Mouse (Mus musculus): Measurements from ENCODE around the gene Abcc9. TPM values are rescaled to one million over a fixed set of nuclear protein-coding genes. Genes with fewer than 3 reads are reported as not detected.

Gene Abcc9
- polyA plus RNA-seq, 1 experiment from 2014 or later = 22.9 TPM

GRCm38 (mm10) chr6:142572876-142573275 lies 129.2 kb downstream of the Abcc9 start:
- Histone ChIP-seq H3K27me3 (ENCODE audit: control insufficient read depth, insufficient read depth, low read length) (peaks cover 35% of the 10 kb centered on the region), H3K27ac (replicated peaks in 1 of 2; ENCODE audit: control insufficient read depth in 1 of 2, insufficient read depth in 1 of 2, low read depth in 2 of 2, low read length in 2 of 2) (no peak overlapping the region), H3K4me1 (ENCODE audit: control insufficient read depth in 2 of 2, insufficient read depth in 2 of 2, low read length in 2 of 2) (peaks cover 4 to 21% of the 10 kb centered on the region in 2 experiments; a peak in 3 of 4 replicates), H3K4me2 (ENCODE audit: low read length) (no peak overlapping the region), H3K9me3 (ENCODE audit: control insufficient read depth, low read length) (no peaks in the 10 kb centered on the region), H3K4me3 (ENCODE audit: control insufficient read depth in 1 of 2, insufficient read depth in 1 of 2, low read depth in 1 of 2, low read length in 2 of 2) (no peak overlapping the region), H3K9ac (ENCODE audit: low read length) (no peak overlapping the region), H3K36me3 (ENCODE audit: control insufficient read depth, insufficient read depth, low read length) (no peaks in the 10 kb centered on the region)
- 54% methylated on average over 6 of the region's 6 CpGs for WGBS
- no peak for ATAC-seq (ENCODE audit: insufficient number of reproducible peaks, insufficient read depth, low FRiP score, low read depth)

DNA sequence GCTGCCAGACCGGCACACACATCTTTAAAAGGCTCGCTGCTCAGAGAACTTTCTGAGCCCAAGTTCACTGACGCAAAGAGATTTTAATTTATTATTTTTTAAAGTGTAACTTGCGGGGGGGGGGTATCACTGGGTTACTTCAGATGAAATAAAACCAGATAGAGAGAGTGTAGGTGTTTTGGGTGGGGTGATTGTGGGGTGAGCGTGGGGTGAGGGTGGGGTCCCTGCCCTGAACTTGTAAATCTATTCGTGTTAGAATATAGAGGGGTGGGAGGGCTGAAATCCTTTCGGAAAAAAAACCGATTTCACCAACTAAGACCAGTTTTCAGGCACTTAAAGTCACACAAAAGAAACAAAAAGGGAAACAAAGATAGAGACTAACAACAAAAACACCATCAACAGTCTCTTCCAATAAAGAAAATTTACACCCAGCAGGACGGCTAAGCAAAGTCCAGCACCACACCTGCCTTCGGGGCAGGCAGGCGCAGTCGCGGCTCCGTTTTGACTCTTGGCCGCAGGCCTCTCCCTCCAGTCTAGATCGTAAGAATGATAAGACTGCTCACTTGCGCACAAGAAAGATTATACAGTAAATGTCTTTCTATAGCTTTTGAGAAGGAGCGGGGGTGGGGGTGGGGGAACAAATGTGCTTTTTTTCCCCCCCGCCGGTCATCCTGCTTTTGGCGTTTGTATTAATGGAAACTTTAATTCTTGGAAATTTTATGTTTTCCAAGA lies 130.3 kb downstream of the Abcc9 start:
- H3K4me2 ChIP-seq (ENCODE audit: low read length) = peak overlapping the region; percentile 91
- H3K27me3 ChIP-seq (ENCODE audit: control insufficient read depth, insufficient read depth, low read length) = peaks cover 35% of the 10 kb centered on the region

DNA sequence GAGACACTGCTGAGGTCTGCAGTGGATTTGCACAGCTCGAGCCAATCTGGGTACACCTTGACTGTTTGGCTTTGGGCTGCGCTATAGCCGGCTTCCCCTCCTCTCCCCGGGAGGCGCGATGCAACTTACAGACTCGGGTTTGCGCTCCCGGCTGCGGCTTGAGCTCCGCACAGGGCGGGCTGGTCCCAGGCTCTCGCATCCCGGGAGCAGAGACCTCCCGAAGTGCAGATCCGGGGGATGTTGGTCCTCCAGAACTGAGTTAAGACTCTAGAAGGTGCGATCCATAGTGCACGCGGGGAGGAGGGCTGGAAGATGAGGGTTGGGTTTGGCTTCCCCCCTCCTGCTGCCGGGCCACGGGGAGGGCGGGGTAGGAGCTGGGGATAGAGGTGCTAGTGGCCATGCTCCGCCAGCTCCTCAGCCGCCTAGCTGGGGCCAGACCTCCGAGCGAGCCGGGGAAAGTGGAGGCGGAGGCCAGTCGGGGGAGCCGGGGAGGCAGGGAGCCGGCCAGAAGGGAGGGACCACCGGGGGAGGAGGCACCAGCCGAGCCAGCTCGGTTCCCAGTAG lies 131.0 kb downstream of the Abcc9 start, which contains the start of gene Kcnj8:
TSS of gene Kcnj8 (minus strand) at position 560 of the 564 bp plus-strand sequence.
- peak; percentile 87 for ATAC-seq (ENCODE audit: insufficient number of reproducible peaks, insufficient read depth, low FRiP score, low read depth)
- under 1% methylated on average over 33 of the region's 34 CpGs for WGBS
- Histone ChIP-seq H3K4me1 (ENCODE audit: control insufficient read depth in 2 of 2, insufficient read depth in 2 of 2, low read length in 2 of 2) (peaks cover 8 to 37% of the 10 kb centered on the region in 2 experiments), H3K4me2 (ENCODE audit: low read length) (peak within 1 kb of the TSS; percentile 91), H3K9ac (ENCODE audit: low read length) (peak within 1 kb of the TSS; percentile 67), H3K36me3 (ENCODE audit: control insufficient read depth, insufficient read depth, low read length) (no peaks in the 10 kb centered on the region), H3K27me3 (ENCODE audit: control insufficient read depth, insufficient read depth, low read length) (peaks cover 35% of the 10 kb centered on the region), H3K27ac (replicated peaks in 1 of 2; ENCODE audit: control insufficient read depth in 1 of 2, insufficient read depth in 1 of 2, low read depth in 2 of 2, low read length in 2 of 2) (0 out of 4 replicates have a peak within 1 kb of the TSS, but pooled peaks of 1 of the 2 experiments have one; percentile 19), H3K9me3 (ENCODE audit: control insufficient read depth, low read length) (no peaks in the 10 kb centered on the region), H3K4me3 (ENCODE audit: control insufficient read depth in 1 of 2, insufficient read depth in 1 of 2, low read depth in 1 of 2, low read length in 2 of 2) (peak within 1 kb of the TSS; percentile 50 to 51)

More for the DNA sequence above, 130.3 kb downstream of the Abcc9 start:
- H3K4me1 ChIP-seq (ENCODE audit: control insufficient read depth in 2 of 2, insufficient read depth in 2 of 2, low read length in 2 of 2) = peaks cover 6 to 31% of the 10 kb centered on the region in 2 experiments
- H3K27ac ChIP-seq (replicated peaks in 1 of 2; ENCODE audit: control insufficient read depth in 1 of 2, insufficient read depth in 1 of 2, low read depth in 2 of 2, low read length in 2 of 2) = 0 out of 4 replicates have a peak overlapping the region, but pooled peaks of 1 of the 2 experiments have one; percentile 19
- WGBS = 5% methylated on average over 21 of the region's 21 CpGs
- H3K9ac ChIP-seq (ENCODE audit: low read length) = peak overlapping the region; percentile 67
- H3K36me3 ChIP-seq (ENCODE audit: control insufficient read depth, insufficient read depth, low read length) = no peaks in the 10 kb centered on the region
- no peak for ATAC-seq (ENCODE audit: insufficient number of reproducible peaks, insufficient read depth, low FRiP score, low read depth)
- no peaks in the 10 kb centered on the region for H3K9me3 ChIP-seq (ENCODE audit: control insufficient read depth, low read length)
- H3K4me3 ChIP-seq (ENCODE audit: control insufficient read depth in 1 of 2, insufficient read depth in 1 of 2, low read depth in 1 of 2, low read length in 2 of 2) = peak overlapping the region; percentile 50 to 51

DNA sequence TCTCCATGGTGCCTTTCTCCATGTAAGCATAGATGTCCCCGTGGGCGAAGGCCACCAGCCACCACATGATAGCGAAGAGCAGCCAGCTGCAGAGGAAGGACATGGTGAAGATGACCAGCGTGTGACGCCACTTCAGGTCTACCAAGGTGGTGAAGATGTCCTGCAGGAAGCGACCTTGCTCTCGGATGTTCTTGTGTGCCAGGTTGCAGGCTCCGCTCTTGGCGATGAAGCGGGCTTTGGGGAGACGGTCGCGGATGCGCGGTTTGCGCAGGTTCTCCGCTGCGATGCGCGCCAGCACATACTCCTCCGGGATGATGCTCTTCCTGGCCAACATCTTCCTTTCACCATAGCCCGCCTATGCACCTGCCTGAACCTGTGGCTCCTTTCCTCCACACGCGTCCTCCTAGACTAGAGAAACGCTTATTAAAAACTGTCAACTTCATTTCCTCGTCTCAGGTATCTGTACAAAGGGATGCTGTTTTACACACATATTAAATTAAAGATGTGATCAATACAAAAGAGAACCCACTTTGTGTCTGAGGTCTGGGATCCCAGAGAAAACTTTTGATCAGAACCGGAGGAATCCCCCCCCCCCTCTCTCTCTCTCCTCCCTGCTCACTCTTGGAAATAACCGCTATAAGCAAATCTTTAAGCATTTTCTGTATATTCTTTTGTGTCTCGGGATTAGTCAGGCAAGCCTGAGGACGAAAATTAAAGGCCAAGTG lies 131.9 kb downstream of the Abcc9 start:
- no peak overlapping the region for H3K27ac ChIP-seq (replicated peaks in 1 of 2; ENCODE audit: control insufficient read depth in 1 of 2, insufficient read depth in 1 of 2, low read depth in 2 of 2, low read length in 2 of 2)
- H3K4me3 ChIP-seq (ENCODE audit: control insufficient read depth in 1 of 2, insufficient read depth in 1 of 2, low read depth in 1 of 2, low read length in 2 of 2) = peak overlapping the region; percentile 21 to 50
- 16% methylated on average over 30 of the region's 30 CpGs for WGBS
- peaks cover 5% of the 10 kb centered on the region; the same call in 1 of the 2 replicates for H3K36me3 ChIP-seq (ENCODE audit: control insufficient read depth, insufficient read depth, low read length)
- H3K9ac ChIP-seq (ENCODE audit: low read length) = peak overlapping the region; percentile 67; the same call in 1 of the 2 replicates
- H3K9me3 ChIP-seq (ENCODE audit: control insufficient read depth, low read length) = no peaks in the 10 kb centered on the region
- peak overlapping the region; percentile 91 for H3K4me2 ChIP-seq (ENCODE audit: low read length)
- H3K4me1 ChIP-seq (ENCODE audit: control insufficient read depth in 2 of 2, insufficient read depth in 2 of 2, low read length in 2 of 2) = peaks cover 8 to 37% of the 10 kb centered on the region in 2 experiments
- H3K27me3 ChIP-seq (ENCODE audit: control insufficient read depth, insufficient read depth, low read length) = peaks cover 35% of the 10 kb centered on the region
- ATAC-seq (ENCODE audit: insufficient number of reproducible peaks, insufficient read depth, low FRiP score, low read depth) = no peak

GRCm38 (mm10) chr6:142568713-142569357 lies 133.3 kb downstream of the Abcc9 start:
- 64% methylated on average over 7 of the region's 7 CpGs for WGBS
- H3K27me3 ChIP-seq (ENCODE audit: control insufficient read depth, insufficient read depth, low read length) = peaks cover 35% of the 10 kb centered on the region
- no peak overlapping the region for H3K9ac ChIP-seq (ENCODE audit: low read length)
- H3K4me1 ChIP-seq (ENCODE audit: control insufficient read depth in 2 of 2, insufficient read depth in 2 of 2, low read length in 2 of 2) = peaks cover 8 to 37% of the 10 kb centered on the region in 2 experiments
- H3K4me2 ChIP-seq (ENCODE audit: low read length) = peak overlapping the region; percentile 9; the same call in 1 of the 2 replicates
- no peaks in the 10 kb centered on the region for H3K9me3 ChIP-seq (ENCODE audit: control insufficient read depth, low read length)
- no peak overlapping the region for H3K27ac ChIP-seq (replicated peaks in 1 of 2; ENCODE audit: control insufficient read depth in 1 of 2, insufficient read depth in 1 of 2, low read depth in 2 of 2, low read length in 2 of 2)
- no peak for ATAC-seq (ENCODE audit: insufficient number of reproducible peaks, insufficient read depth, low FRiP score, low read depth)
- no peak overlapping the region for H3K4me3 ChIP-seq (ENCODE audit: control insufficient read depth in 1 of 2, insufficient read depth in 1 of 2, low read depth in 1 of 2, low read length in 2 of 2)
- peaks cover 5% of the 10 kb centered on the region; the same call in 1 of the 2 replicates for H3K36me3 ChIP-seq (ENCODE audit: control insufficient read depth, insufficient read depth, low read length)

DNA sequence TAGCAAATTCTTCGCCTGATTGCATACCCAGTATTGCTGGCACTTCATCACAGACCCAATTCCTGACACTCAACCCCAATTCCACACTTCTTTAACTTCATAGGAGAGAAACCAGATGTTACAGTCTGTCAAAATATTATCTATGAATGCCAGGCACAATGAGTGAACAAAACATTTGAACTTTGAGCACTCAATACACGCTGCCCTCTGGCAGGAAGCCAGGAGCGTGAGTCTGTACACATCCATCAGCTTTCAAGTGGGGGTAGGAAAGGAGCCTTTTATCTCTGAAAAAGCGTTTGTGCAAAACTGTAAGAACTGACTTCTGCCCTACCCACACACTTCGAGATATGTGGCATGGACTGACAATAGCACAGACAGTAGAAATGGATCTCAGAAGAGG lies 134.7 kb downstream of the Abcc9 start:
- no peak overlapping the region for H3K9ac ChIP-seq (ENCODE audit: low read length)
- H3K27me3 ChIP-seq (ENCODE audit: control insufficient read depth, insufficient read depth, low read length) = peaks cover 28% of the 10 kb centered on the region
- peaks cover 5% of the 10 kb centered on the region; the same call in 1 of the 2 replicates for H3K36me3 ChIP-seq (ENCODE audit: control insufficient read depth, insufficient read depth, low read length)
- H3K4me3 ChIP-seq (ENCODE audit: control insufficient read depth in 1 of 2, insufficient read depth in 1 of 2, low read depth in 1 of 2, low read length in 2 of 2) = no peak overlapping the region
- peaks cover 8 to 37% of the 10 kb centered on the region in 2 experiments for H3K4me1 ChIP-seq (ENCODE audit: control insufficient read depth in 2 of 2, insufficient read depth in 2 of 2, low read length in 2 of 2)
- H3K4me2 ChIP-seq (ENCODE audit: low read length) = peak overlapping the region; percentile 45
- H3K9me3 ChIP-seq (ENCODE audit: control insufficient read depth, low read length) = no peaks in the 10 kb centered on the region
- H3K27ac ChIP-seq (replicated peaks in 1 of 2; ENCODE audit: control insufficient read depth in 1 of 2, insufficient read depth in 1 of 2, low read depth in 2 of 2, low read length in 2 of 2) = peak overlapping the region in 1 of 2 experiments; percentile 53; a peak in 3 of 4 replicates
- WGBS = 2% methylated on average over 5 of the region's 5 CpGs
- peak; percentile 41; the same call in 1 of the 2 replicates for ATAC-seq (ENCODE audit: insufficient number of reproducible peaks, insufficient read depth, low FRiP score, low read depth)

GRCm38 (mm10) chr6:142564746-142565145 lies 137.4 kb downstream of the Abcc9 start:
- no peak for ATAC-seq (ENCODE audit: insufficient number of reproducible peaks, insufficient read depth, low FRiP score, low read depth)
- Histone ChIP-seq H3K27me3 (ENCODE audit: control insufficient read depth, insufficient read depth, low read length) (peaks cover 12% of the 10 kb centered on the region), H3K27ac (replicated peaks in 1 of 2; ENCODE audit: control insufficient read depth in 1 of 2, insufficient read depth in 1 of 2, low read depth in 2 of 2, low read length in 2 of 2) (no peak overlapping the region), H3K4me1 (ENCODE audit: control insufficient read depth in 2 of 2, insufficient read depth in 2 of 2, low read length in 2 of 2) (peaks cover 5 to 26% of the 10 kb centered on the region in 2 experiments), H3K9me3 (ENCODE audit: control insufficient read depth, low read length) (no peaks in the 10 kb centered on the region), H3K4me2 (ENCODE audit: low read length) (no peak overlapping the region), H3K4me3 (ENCODE audit: control insufficient read depth in 1 of 2, insufficient read depth in 1 of 2, low read depth in 1 of 2, low read length in 2 of 2) (no peak overlapping the region), H3K36me3 (ENCODE audit: control insufficient read depth, insufficient read depth, low read length) (peaks cover 5% of the 10 kb centered on the region; the same call in 1 of the 2 replicates), H3K9ac (ENCODE audit: low read length) (no peak overlapping the region)
- WGBS = 94% methylated on average over 3 of the region's 3 CpGs
